8 mouse cellular contexts compared by ENCODE assay signal in genomic region chr11:107376272-107376671, GRCm38 (mm10).
DNase-seq lines count a peak whose midpoint lies in the region; ATAC-seq and TF ChIP-seq lines count a peak whose summit lies in the region.

No protein-coding gene starts in this region.

- H3K4me3 ChIP-seq in heart, embryonic 11.5 days (ENCODE audit: low read depth, low read length): no peak overlapping the region
- H3K4me3 ChIP-seq in intestine, postnatal 0 days (ENCODE audit: low read depth, low read length): no peak overlapping the region
- H3K4me3 ChIP-seq in myocyte: no peak overlapping the region

- no peak overlapping the region for H3K27ac ChIP-seq in heart, embryonic 11.5 days (ENCODE audit: low read depth, low read length)
- no peak overlapping the region; the same call in 1 of the 2 replicates for H3K27ac ChIP-seq in intestine, postnatal 0 days (ENCODE audit: low read depth, low read length)

- H3K36me3 ChIP-seq in heart, embryonic 11.5 days (ENCODE audit: control insufficient read depth, insufficient read depth, low read length): no peaks in the 10 kb centered on the region
- no peaks in the 10 kb centered on the region for H3K36me3 ChIP-seq in intestine, postnatal 0 days (ENCODE audit: control insufficient read depth, insufficient read depth)
- no peaks in the 10 kb centered on the region for H3K36me3 ChIP-seq in myocyte (ENCODE audit: control insufficient read depth, insufficient read depth)

- no peak for TF ChIP-seq POLR2A in myocyte (IDR thresholded peaks at IDR 0.05; ENCODE audit: insufficient read length, low read depth)

- TF ChIP-seq CTCF in intestine, postnatal 0 days (IDR thresholded peaks at IDR 0.05; ENCODE audit: low read depth): no peak

- no peaks in the 10 kb centered on the region for H3K9me3 ChIP-seq in heart, embryonic 11.5 days (replicated peaks; ENCODE audit: control insufficient read depth, low read length)
- H3K9me3 ChIP-seq in intestine, postnatal 0 days (ENCODE audit: control insufficient read depth): no peaks in the 10 kb centered on the region

- ATAC-seq in heart, embryonic 11.5 days (replicated peaks; ENCODE audit: insufficient number of reproducible peaks, low FRiP score, low TSS enrichment): no peak
- ATAC-seq in intestine, postnatal 0 days: peak; percentile 61

- H3K79me2 ChIP-seq in myocyte (ENCODE audit: control insufficient read depth, insufficient read depth): no peaks in the 10 kb centered on the region

- H3K9ac ChIP-seq in heart, embryonic 11.5 days (ENCODE audit: low read depth, low read length): no peak overlapping the region
- no peak overlapping the region for H3K9ac ChIP-seq in intestine, postnatal 0 days (ENCODE audit: low read depth, low read length)

- 0 out of 2 replicates have a peak, but pooled peaks cover 2% of the 10 kb centered on the region for H3K4me1 ChIP-seq in heart, embryonic 11.5 days (ENCODE audit: control insufficient read depth, insufficient read depth, low read length)
- no peaks in the 10 kb centered on the region for H3K4me1 ChIP-seq in intestine, postnatal 0 days (replicated peaks; ENCODE audit: control insufficient read depth, insufficient read depth, low read length)

- 53% methylated on average over 12 of the region's 12 CpGs for WGBS in heart, embryonic 11.5 days (ENCODE audit: insufficient replicate concordance)
- WGBS in intestine, postnatal 0 days: 33% methylated on average over 12 of the region's 12 CpGs

- H3ac ChIP-seq in myocyte (ENCODE audit: control insufficient read depth, insufficient read length): no peak overlapping the region

- no peaks in the 10 kb centered on the region for H3K27me3 ChIP-seq in heart, embryonic 11.5 days (ENCODE audit: control insufficient read depth, insufficient read depth, low read length)
- no peaks in the 10 kb centered on the region for H3K27me3 ChIP-seq in intestine, postnatal 0 days (replicated peaks; ENCODE audit: control insufficient read depth, insufficient read depth, low read length)
- H3K27me3 ChIP-seq in myocyte (ENCODE audit: control insufficient read depth, insufficient read depth, insufficient read length): no peaks in the 10 kb centered on the region

- peak; percentile 99 for DNase-seq in heart, adult 11 months
- DNase-seq in adipocyte (ENCODE audit: low spot score): peak; percentile 54
- DNase-seq in gastrocnemius, postnatal 25 days: peak; percentile 78
- no peak for DNase-seq in cerebellum, postnatal 4 days (ENCODE audit: low spot score in 2 of 2)
- no peak for DNase-seq in thymus, postnatal 36 days

- no peak overlapping the region for H3K4me2 ChIP-seq in heart, embryonic 11.5 days
- no peak overlapping the region for H3K4me2 ChIP-seq in intestine, postnatal 0 days (replicated peaks; ENCODE audit: low read depth)
- peak overlapping the region; percentile 62 for H3K4me2 ChIP-seq in myocyte (ENCODE audit: low read depth)

TF ChIP-seq in myocyte, 11 proteins besides CTCF, POLR2A, EP300 and RAD21:
- TF ChIP-seq CEBPB (IDR thresholded peaks at IDR 0.05; ENCODE audit: insufficient read depth, poor library complexity, severe bottlenecking) (no peak), USF1 (IDR thresholded peaks at IDR 0.05; ENCODE audit: low read depth) (no peak), TCF3 (IDR thresholded peaks at IDR 0.05; ENCODE audit: insufficient read length, low read depth) (peak; percentile 17), MAX (IDR thresholded peaks at IDR 0.05; ENCODE audit: low read depth) (no peak), TCF12 (IDR thresholded peaks at IDR 0.05; ENCODE audit: insufficient read depth, poor library complexity, severe bottlenecking) (peak; percentile 23)

Comparison
In these comparisons a context has a peak if more than half of its experiments do, and no peak if none do; other contexts are left out.
1. DNase-seq: peak in heart, adult 11 months (single experiment), adipocyte (single experiment) and gastrocnemius, postnatal 25 days (single experiment); none in cerebellum, postnatal 4 days (0 of 2) and thymus, postnatal 36 days (0 of 2).